Mouse (Mus musculus) kidney, adult 9 months (tissue): ENCODE results near the gene Dbi.

Experiments
- DNase-seq: peaks from one replicate; pipeline ENCODE4 v3.0.0; 2022

Dbi gene

DNA sequence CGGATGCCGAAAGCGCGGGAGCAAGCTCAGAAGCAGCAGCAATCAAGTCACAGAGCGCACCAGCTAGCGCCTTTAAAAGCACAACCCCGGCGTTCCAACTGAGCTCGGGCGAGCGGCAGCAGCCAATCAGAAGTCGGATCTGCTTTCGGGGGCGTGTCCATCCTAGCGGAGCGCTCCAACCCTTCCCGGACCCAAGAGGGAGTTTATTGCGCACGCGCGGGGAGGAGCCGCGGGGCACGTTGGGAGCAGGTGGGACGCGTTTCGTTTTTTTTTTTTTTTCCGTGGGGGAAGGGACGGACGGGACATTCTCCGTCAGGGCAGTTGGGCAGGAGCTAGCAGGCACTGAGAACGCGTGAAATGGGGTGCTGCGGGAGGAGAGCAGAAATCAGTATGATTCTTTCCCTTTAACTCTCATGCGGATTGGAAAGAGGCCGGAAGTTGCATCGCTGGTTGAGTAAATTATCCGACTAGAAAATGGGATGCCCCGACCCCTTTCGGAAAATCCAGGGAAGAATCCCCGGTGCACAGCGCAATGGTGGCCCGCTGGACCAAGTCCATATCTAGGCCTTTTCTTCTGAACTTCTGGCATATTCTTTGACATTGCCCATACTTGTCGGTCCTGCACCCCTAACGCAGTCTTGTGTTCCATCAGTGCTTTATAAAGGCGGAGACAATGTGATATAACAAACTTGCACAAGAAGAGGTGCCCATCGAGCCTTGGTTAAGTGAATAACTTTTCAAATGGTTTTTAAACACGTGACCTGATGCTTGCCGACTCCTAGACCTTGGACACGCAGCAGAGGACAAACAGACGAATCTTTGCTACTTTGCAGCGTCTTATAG is at the start of gene Dbi, which contains the start of gene 3110009E18Rik:
Gene Dbi, minus strand, starts transcription at position 110 of the 843 bp plus-strand sequence.
Gene 3110009E18Rik, plus strand, starts transcription at position 219 of the 843 bp plus-strand sequence.
- peak; percentile 99 for DNase-seq

DNA sequence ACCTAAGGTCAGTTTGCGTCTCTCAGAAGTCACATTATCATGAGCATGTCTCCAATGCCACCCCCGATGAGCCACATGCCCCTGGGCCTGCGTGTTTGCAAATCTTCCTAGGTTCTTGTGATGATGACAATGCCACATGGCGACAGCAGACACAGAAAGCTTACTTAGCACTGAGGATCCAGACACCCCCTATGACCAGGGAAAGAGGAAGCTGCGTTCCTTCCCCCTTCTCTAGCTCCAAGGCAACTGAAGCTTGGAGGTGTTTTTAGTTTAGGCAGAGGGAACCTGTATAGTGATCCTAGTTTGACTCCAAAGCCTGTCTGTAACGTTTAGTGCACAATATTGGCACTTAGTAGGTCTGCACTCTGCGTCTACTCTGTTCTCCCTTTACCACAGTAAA is 49.4 kb upstream of the Dbi start:
- no peak for DNase-seq

DNA sequence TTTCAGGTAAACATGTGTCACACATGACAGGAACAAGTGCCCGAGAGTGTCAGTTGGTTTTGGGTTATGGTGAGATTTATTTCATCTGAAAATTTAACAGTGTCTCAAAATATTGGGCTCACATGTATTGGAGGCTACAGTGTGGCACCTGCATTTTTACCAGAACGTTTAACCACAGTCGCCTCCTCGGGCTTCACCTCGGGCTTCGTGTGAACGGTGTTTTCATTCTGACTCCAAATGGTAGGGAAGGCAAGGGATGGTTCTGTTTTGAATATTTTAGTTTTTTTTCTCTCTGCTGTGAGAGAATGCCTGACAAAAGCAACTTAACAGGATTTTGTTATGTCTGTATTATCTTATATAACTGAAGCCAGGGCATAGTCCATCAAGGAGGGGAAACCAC is 47.8 kb upstream of the Dbi start:
- no peak for DNase-seq

DNA sequence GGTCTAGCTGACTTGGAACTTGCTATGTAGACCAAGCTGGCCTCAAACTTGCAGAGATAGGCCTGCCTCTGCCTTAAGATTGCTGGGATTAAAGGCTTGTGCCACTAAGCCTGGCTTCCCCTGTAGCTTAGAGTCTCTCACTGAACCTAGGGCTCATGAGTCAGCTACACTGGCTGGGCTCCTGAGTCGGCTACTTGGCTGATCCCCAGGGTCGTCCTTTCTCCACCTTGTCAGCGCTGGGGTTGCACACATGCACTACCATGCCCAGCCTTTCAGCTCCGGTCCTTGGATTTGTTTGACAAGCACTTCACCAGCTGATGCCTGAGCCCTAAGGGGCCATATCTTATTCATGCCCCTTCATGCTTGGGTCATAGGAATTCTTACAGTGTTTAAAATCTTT is 47.1 kb upstream of the Dbi start:
- no peak for DNase-seq

DNA sequence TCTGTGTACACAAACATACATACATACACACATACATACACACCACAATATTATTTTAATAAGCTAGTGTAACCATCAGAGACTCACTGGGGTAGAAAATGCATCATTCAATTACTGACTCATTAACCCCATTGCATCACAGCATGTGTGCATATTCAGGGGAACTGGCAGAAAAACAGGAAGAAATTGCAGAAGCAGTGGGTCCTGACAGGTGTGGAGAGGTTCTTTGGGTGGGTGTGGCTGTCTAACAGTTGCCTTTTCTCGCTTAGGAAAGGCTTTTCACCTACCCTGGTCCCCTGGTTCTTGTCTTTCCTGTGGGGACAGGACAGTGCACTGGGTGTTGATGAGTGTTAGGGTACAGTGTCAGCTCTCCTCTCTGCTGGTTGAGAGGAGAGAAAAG is 41.7 kb upstream of the Dbi start:
- DNase-seq, result no peak

DNA sequence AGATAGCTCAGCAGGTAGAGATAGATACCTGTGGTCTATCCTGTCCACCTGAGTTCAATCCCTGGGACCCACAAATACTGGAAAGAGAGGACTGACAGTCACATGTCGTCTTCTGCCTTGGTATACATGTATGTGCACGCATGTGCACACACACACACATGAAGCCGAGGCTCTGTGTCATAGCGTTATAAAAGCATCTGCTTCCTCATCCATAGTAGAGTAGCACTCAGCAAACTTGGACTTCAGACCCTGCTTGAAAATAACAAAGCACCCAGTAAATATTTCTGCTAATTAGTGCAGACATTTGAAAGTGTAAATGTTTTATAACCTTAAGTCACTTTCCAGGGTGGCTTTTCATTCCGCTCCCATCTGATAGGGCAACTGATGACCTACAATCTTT is 40.6 kb upstream of the Dbi start:
- DNase-seq, result no peak

DNA sequence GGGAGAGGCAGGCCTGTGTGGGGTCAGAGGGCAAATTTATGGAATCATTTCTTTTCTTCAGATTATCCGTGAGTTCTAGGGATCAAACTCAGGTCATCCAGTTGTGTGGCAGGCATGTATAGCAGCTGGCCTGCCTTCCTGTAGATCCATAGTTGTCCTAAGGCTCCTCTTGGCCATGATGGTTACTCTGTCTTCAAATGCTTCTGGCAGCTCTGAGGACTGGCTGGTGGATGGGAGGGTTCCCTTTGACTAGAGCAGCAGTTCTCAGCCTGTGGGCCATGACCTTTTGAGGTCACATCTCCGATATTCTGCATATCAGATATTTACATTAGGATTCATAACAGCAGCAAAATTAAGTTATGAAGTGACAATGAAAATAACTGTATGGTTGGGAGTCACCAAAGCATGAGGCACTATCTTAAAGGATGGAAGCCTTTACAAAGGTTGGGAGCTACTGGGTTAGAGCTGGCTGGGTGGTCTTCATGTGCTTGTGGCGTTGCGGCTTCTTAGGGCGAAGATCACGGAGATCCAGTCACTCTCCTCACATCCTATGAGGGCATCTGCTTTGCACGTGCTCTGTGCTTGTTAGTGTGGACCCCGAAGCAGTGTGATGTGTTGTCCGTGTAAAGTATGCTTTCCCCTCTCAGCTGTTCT is 37.7 kb upstream of the Dbi start:
- DNase-seq, result no peak

DNA sequence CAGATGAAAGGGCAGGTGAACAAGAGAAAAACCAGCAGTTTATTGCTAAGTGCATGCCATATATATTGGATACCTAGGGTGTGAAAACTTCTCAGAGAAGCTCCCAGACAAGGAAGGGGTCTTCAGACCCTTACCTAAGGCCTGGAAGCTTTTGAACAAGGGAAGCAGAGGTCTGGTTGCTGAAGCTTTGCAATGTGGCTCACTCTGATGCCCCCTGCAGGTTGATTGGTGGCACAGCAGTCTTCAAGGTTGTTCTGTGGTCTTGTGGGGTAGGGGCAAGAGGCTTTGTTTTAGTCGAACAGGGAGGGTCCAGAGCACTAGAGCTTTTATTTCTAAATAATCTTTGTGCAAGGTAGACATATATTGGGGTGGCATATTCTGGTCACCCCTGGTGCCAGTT is 34.4 kb upstream of the Dbi start:
- peak; percentile 32 for DNase-seq

DNA sequence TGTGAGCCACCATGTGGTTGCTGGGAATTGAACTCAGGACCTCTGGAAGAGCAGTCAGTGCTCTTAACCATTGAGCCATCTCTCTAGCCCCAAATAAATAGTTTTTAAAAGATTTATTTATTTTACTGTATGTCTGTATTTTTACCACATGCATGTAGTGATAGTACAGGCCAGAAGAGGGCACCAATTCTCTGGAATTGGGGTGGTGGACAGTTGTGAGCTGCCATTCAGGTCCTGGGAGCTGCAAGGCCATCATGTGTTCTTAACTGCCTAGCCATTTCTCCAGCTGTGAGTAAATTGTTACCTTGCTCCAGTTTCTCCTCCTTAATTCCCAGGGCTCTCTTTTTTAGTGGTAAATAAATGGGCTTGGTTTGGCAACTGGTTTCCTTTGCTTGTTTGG is 33.4 kb upstream of the Dbi start:
- peak; percentile 42 for DNase-seq

DNA sequence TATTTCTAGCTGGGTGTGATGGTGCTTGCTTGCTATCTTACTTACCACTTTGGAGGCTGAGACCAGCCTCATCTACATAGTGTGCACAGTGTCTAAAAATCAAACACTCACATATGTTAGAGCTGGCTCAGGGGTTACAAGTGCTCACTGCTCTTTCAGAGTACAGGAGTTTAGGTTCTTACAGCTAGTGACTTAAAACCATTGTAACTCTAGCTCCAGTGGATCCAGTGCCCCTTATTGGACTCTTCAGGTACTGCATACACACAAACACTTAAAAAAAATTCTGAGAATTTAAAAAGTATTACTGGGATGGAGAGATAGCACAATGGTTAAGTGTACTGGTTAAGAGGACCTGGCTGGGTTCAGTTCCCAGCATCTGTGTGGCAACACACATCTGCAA is 26.1 kb upstream of the Dbi start:
- DNase-seq, result peak; percentile 31

DNA sequence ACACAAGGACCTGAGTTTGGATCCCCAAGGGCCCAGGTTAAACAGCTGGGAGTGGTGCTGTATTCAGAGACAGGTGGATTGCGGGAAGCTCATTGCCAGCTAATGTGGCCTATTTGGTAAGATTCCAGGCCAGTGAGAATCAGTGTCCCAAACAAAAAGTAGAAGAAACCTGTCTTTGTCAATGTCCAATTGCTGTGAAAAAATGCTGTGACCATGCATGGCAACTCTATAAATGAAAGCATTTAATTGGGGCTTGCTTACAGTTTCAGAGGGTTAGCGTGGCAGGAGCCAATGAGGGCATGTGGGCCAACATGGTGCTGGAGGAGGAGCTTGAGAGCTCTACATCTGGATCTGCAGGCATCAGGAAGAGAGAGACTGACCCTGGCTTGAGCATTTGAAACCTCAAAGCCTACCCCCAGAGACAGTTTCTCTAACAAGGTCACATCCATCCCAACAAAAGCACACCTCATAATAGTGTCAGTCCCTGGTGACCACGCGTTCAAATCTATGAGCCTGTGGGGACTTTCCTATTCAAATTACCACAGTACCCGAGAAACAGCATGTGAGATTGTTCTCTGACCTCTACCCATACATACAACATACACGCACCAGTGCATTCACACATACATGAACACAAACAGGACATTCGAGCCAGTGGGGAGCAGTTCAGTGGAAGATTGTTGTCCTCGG is 24.8 kb upstream of the Dbi start:
- DNase-seq, result no peak

DNA sequence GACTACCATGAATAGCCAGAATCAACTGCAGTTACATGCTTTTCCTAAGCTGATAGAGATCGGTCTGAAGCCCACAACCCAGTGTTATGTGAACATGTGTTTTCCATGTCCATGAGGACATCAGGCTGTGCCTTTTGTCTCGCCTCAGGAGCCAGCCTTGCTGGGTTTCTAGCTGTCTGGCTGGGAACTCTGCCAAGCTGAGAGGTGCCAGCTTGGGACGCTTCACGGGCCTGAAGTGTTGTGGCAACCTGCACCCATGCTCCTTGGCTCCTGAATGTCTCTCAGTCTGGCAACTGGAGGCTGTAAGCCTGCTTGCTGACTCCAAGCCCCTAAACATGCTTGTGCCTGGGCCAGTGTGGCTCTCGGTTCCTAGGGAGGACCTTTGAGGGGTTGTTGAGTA is 21.7 kb upstream of the Dbi start:
- peak; percentile 69 for DNase-seq

DNA sequence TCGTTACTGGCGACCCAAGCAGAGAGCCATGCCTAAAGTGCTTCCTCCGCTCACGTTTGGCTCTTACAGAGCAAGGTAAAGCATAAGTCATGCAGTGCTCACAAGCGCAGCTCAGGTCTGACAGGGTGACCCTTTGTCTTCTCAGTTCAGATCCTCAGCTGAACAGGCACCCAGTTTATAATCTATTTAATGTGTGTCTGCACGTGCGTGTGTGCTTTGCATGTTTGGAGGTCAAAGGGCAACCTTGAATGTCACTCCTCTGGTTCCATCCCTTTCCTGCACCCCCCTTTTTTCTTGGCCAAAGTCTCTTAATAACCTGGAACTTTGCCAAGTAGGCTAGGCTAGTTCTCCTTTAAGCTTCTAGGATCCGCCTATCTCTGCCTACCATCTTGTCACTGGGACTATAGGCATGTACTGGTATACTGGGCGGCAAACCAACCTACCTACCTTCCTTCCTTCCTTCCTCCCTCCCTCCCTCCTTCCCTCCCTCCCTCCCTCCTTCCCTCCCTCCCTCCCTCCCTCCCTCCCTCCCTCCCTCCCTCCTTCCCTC is 19.3 kb upstream of the Dbi start:
- peak; percentile 54 for DNase-seq

DNA sequence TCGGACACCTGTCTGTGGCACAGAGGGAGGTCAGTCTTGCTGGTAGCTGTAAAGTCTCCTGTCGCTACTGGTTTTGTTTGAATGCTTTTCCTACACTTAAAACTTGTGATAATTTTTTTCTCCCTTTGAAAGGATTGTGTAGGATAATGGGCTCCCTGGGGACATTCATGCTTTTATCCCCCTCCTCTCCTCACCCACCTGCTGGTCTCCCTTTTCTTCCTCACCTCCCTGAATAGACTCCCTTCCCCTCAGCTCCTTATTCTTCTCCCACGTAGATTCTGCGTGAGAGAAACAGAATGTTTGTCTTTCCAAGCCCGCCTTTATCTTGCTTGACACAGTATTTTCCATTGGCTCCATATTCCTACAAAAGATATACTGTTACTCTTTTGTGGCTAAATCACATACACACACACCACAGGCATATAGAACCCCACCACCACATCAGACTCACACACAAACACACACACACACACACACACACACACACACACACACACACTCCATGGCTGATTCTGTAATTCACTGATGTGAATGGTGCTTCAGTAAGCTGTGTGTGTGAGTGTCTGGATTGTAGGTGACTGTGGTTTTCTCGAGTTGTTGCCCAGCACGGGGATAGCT is 18.2 kb upstream of the Dbi start:
- no peak for DNase-seq

DNA sequence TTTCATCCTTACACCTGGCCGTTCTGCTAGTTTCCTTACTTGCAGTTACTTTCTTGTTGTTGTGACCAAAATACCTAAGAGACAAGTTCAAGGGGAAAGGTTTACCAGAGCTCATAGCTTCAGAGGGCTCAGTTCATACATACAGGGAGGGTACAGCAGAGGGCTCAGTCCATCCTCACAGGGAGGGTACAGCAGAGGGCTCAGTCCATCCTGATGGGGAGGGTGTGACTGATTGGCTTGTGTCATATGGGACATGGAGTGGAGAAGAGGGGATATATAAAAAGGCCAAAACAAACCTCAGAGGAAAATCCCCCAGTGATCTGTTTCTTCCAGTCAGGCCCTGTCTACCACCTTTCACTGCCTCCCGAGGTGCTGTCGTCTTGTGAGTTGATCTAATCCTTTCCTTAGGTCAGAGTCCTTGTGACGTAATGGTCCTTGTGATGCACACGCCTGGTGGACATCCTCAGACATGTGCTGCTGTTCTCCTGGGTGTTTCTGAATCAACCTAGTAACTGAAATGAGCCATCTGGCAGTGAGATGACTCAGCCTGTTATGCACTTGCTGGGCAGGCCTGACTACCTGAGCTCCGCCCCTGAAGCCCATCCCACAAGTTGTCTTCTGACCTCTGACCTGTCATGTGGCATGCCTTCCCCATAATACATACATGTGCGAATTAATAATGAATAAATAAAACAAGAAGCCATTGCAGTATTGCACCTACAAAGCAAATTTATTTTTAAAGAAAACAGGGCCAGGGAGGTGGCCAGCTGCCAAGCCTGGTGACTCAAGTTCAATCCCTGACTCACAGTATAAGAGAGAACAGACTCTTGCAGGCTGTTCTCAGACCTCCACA is 15.3 kb upstream of the Dbi start:
- no peak for DNase-seq

DNA sequence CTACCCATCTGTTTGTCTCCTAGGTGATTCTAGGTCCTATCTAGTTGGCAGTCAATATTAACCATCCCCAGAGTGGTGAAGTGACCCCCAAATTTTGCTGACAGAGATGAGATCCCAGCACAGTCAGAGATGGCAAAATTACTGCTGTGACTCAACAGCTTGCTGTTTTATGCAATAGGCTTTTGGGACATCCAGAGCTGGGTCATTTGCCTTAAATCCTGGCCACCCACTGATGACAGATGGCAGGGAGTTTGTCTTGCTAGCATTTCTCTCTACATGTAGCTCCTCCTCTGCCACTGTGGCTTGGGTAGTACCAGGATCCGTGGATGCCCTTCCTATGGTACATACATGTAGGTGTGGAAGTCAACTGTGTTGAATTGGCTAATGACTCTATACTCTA is 11.5 kb upstream of the Dbi start:
- DNase-seq, result no peak

DNA sequence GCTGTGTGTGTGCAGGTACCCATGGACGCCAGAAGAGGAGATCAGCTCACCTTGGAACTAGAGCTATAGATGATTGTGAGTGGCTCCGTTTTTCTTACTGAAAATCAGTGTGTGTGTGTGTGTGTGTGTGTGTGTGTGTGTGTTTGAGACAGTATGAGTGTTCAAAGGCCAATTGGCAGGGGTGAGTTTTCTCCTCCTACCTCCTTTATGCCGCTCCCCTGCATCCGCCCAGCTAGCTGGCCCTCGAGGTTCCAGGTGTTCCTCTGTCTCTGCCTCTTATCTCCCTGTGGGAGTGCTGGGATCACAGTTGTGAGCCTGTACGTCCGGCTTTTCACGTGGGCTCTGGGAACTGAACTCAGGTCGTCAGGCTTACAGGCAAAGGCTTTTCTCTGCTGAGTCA is 5.4 kb upstream of the Dbi start:
- DNase-seq, result peak; percentile 46

DNA sequence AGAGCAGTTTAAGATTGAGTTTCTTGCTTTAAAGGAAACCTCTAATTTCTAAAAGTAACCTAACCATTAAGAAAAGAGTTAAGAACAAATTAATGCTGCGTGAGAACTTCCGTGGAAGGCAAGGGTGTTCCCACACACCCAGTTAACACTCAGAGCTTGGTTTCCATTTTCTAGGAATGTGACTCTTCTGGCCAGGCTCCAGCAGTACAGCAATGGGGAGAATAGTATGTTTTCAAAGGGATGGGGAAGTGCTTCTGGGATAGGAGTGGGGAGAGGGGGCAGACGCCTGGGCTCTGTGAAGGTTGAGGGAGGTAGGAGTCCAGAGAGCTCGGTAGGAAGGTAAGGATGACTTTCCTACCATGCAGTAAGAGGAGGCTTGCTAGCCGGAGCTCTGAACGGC is 4.6 kb upstream of the Dbi start:
- DNase-seq, result no peak

DNA sequence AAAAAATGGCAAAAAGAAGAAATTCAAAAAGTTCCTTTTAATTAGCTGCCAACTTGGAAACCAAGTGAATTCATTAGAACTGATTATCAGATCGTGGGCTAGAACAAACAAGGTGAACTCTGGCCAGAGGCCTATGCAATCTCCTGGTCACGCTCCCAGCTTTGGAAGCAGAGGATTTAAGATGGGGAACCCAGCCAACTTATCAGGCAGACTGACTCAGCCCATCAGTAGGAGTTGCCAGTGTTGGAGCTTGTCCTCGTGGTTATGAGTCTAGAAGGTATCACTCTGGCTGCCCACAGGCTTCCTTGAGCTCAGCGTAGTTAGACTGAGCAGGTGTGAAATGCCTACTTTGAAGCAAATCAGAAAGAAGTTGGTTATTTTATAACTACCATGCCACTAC is 4.0 kb upstream of the Dbi start:
- DNase-seq, result peak; percentile 61

DNA sequence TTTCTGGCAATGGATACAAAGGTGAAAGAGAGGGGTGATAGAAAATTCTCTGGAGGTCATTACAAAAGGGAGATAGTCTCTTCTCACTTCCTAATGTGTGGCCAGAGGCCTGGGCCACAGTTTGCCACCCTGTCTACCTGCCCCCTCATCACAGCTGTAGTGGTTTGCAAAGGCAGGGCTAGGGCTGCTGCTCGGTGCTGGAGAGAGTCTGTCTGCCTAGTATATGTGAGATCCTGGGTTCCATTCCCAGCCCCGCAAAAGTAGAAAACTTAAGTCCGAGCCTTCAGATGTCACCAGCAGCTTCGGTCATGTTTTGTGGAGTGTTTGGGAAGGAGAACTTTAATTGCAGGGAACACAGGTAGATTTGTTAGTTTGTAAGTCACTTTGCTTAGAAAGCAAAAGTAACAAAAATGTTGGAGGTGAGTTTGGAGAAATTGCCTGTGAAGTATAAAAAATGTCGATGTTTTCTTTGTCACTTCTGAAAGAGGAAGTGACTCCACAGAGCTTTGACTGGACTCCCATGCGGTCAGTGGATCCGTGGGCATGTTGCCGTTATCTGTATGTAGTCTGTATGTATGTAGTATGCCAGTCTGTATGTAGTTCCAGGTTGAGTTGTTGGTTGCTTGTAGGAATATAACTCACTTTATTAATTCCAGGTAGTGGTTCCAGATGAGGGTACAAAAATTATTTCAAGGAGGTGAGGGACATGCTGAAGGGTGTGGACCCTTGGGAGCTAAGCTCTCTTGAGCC is 1.9 kb upstream of the Dbi start:
- DNase-seq, result no peak

DNA sequence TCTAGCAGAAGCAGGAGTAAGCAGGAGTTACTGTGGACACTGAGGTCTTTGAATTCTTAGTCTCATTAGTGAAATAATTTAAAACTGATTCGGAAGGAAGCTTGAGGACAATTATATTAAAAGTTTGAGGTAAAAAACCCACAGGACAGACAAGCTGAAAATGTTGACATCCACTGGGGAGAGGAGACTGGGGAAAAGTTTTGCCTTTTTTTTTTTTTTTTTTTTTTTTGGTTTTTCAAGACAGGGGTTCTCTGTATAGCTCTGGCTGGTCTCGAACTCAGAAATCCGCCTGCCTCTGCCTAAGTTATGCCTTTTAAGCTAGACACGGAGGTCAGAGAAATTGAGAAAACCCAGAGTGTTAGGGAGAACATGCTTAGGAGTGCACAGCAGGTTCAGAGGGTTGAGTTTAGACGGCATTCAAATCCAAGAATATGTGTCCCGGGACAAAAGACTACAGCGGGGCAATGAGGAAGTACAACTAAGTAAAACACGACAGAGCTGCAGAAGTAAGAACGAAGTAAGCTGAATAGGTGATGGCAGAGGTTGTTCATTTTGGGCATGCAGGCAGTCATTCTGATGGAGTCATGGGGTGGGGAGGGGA is 1.2 kb upstream of the Dbi start:
- no peak for DNase-seq
